Mouse (Mus musculus) MN1 (cell line): ENCODE measurements around the gene Pabpn1.
A peak's percentile ranks its signal among the peaks of the same experiment; 100 is the strongest.

Experiments
- DNase-seq: peaks from one replicate; pipeline ENCODE4 v3.0.0-alpha.2; 2016; ENCODE audit warnings: low spot score

Gene Pabpn1

DNA sequence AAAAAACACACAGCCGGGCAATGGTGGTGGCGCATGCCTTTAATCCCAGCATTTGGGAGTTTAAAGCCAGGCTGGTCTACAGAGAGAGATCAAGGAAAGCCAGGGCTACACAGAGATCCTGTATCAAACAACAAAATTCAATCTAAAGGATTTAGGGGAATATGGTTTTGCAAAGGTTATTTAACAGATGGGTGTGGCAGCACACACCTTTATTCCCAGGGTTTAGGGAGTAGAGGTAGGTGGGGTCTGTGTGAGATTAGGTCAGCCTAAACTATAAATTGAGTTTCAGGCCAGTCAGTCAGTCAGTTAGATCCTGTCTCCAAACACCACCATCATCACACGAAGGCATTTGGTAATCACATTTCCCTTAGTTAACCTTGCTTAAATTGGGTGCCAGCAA, at the start of gene Pabpn1:
Pabpn1 (plus strand) TSS at position 301 of the 400 bp plus-strand sequence.
- no peak for DNase-seq

DNA sequence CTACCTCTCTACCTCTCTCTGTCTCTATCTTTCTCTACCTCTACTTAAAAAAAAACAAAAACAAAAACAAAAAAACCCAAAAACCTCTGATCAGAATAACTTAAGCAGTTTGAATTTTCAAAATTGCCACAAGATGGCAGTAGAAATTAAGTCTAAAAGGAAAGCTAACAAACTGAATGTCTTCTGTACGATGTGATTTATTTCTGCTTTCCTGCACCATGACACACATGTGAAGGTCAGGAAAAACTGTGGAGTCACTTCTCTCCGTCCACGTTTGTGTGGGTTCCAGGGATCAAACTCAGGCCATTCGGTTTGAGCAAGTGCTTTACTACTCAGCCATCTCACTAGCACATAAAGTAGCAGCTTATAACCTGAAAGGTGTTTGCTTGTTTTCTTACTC, 48.8 kb upstream of the Pabpn1 start:
- DNase-seq: peak; percentile 70

DNA sequence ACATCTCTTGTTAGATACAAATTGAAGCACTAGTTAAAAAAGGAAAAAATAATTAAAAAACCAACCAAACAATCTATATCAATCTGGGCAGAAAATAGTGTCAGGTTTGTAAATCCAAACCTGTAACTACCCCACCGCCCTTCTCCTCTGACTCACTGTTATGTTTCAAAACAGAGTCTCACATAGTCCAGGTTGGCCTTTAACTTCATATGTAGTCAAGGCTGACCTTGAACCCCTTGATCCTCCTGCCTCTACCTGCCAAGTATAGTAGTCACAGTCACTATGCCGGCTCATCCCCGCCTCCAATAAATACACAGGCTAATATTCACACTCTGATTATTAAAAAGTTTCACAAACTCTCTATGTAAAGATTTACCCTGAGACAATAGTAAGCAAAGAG, 36.6 kb upstream of the Pabpn1 start:
- DNase-seq: no peak

- no peak for DNase-seq
These were observed 35.6 kb upstream of the Pabpn1 start for GRCm38 (mm10) chr14:54856703-54857102.

DNA sequence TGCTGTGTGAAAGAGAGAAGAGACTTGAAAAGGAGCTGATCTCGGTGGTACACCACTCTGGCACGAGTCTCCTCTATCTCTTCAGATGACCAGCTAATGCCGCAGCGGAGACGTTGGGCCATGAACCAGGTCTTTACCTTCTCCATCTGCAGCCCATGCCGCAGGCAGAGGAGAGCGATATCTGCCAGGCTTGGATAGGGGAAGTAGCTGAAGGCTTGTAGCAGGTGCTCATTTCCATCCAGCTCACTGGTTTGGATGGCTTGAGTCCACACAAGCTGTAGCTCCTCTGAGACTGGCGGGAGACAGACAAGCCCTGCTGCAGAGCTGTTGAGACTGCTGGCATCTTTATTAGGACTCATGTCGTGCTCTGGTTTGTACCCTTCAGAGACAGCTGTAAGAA, 34.4 kb upstream of the Pabpn1 start:
- DNase-seq: no peak

- DNase-seq: peak; percentile 65
These were observed 31.8 kb upstream of the Pabpn1 start for GRCm38 (mm10) chr14:54860511-54860910.

DNA sequence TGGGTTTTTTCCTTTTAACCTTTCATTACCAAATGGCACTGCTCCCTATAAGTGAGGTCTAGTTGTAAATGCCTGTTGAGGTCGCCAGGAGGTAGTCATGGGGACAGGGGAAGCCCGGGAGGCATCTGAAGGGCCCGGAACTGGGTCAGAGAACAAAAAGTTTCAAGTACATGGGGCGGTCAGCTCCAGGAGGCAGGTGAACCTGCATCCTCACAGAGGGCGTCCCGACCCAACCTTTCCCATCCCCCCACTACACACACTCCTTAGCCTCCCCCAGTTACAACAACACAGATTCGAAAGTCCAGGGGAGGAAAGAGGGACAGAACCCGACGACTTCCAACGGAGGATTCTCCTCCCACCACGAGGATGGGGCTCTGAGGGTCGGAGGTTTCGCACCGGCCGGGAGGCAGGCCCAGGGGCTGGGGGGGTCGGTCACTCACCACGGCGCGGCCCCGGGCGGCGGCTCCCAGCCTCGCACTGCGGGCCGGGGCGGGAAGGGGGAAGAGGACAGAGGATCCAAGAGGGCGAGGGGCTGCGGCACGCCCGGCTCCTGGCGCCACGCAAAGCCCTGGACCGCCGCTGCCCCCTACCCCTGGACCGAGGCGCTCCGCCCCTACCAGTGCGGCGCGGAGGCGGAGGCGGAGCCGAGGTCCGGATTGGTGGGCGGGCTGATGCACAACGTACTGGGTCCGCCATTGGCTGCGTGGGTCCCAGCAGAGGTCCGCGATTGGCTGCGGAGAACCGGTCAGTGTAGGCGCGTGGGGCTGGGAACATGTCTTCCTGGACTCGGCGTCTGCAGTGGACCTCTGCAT, 28.6 kb upstream of the Pabpn1 start:
- DNase-seq: peak; percentile 95

DNA sequence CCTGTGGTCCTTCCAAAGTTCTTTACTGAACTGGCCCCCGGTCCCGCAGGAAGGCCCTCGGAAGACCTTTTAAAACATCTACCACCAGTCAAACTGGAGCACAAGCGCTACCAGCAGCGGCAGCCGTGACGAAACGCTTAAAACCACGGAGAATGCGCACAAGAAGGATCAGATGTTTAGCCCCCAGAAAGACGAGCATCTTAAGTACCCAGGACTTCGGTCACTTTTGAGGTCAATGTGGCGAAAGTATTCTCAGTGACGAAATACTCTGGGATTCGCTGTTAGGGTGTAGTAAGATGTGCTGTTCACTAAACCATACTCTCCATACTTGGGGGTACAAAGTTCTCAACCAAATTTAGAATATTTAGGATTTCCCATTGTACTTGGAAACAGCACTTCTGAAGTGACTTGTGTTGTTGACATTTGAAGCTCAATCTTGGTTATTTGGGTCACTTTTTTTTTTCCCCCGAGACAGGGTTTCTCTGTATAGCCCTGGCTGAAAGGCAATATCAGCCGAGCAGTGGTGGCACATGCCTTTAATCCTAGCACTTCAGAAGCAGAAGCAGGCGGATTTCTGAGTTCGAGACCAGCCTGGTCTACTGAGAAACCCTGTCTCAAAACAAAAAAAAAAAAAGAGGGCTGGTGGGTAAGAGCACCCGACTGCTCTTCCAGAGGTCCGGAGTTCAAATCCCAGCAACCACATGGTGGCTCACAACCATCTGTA, 27.8 kb upstream of the Pabpn1 start:
- peak; percentile 57 for DNase-seq

- no peak for DNase-seq
These were observed 26.7 kb upstream of the Pabpn1 start for GRCm38 (mm10) chr14:54865626-54866025.

DNA sequence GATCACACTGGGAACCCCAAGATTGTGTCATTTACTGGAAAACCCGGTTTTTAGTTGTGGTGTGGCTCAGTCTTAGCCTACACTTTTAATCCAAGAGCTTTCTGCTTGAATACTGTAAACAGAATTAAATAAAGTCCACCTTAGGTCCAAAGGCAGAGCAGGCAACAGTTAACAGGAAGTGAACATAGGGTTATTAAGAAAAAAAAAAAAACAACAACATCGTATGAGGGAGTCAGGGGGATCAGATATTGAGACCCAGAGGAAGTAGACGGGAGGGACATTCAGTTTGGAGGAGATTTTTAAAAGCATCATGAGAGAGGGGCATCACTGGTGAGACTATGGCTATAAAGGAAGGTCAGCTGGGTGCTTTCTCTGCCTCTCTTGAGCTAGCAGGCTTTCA, 26.0 kb upstream of the Pabpn1 start:
- DNase-seq: no peak

- DNase-seq: no peak
These were observed 25.4 kb upstream of the Pabpn1 start for GRCm38 (mm10) chr14:54866936-54867335.

- DNase-seq: no peak
These were observed 24.3 kb upstream of the Pabpn1 start for GRCm38 (mm10) chr14:54868026-54868425.

GRCm38 (mm10) chr14:54870861-54871260, 21.4 kb upstream of the Pabpn1 start, which contains the start of gene Homez:
Gene Homez, minus strand, starts transcription at chr14:54870961.
- no peak for DNase-seq

- DNase-seq: no peak
These were observed 18.1 kb upstream of the Pabpn1 start for GRCm38 (mm10) chr14:54874165-54874564.

DNA sequence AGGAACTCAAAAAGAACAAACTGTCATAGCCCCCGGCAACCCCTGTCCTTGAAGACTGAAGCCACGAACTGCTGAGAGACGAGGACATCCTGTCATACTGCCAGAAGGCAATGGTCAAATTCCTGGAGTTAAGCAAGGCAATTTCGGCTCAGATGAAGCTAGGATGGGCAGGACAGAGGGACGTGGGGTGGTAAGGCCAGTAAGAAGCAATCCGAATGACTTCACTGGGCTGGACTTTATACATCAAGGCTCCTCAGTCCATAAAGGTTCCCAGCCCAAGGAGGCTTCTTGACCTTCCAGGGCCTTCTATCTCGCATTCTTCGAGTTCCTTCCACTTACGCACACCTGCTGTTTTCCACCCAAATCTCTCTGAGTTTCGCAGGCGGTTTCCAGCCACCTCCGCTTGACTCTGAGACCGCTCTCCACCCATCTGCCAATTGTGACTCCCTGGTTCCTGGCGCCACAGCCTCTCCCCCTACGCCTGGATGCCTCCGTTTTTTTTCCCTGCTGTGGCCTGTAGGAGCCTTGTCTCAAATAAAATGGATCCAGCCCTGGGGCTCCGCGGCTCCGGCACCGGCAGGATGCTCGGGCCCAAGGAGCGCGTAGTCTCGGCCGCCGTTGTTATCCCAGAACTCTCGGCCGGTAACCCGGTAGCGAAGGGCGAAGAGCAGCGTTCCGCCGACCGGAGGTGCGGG, 16.3 kb upstream of the Pabpn1 start:
- DNase-seq: peak; percentile 76

DNA sequence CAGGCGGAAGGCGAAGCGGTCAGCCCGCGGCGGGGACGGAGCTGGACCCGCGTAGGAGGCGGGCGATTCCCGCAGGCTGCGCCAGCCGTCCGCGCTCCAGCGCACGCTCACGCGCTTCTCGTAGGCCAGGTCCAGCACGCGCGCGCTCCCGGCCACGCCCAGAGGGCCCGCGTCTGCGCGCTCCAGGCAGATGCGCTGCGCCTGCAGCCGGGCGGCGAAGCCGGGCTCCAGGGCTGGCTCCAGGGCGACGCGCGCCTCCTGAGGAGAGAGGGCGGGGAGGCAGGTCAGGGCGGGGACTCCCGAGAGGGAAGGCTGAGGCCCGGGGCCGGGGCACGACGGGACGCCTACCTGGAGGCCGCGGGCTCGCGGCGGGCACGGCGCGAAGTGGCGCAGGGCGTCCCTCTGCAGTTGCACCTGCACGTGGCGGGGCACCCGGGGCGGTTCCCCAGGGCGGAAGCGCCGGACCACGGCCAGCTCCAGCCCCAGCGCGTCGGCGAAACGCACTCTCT, 15.7 kb upstream of the Pabpn1 start:
- DNase-seq: peak; percentile 95

DNA sequence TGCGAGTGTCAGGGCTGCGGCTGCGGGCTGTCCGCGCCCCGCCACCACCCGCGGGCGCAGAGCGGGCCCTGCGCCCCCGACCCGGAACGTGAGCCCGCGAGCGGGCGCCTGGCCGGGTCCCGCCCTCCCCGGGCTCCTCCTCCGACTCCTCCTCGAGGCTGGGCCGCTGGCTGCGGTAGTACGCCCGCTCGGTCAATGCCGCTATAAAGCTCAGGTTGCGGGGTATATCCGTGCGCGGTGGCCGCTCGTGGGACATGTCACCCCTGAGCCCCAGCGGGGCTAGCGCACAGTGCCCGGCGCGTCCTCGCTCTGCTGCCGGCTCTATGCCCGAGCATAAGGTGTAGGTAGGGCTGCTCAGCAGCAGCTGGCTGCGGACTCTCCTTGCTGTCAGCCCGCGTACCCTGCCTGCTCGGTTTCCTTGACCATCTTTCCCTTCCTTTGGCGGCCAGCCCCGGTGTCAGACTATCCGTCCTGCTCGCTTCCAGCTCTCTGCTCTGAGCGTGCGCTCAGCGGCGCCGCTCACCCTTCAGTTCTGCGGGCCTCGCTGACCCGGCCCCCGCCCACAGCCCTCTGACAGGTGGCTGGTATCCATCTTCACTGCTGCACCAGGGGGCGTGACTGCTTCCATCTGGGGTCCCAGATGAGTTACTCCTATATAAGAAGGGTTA, 15.1 kb upstream of the Pabpn1 start, which contains the start of gene Ppp1r3e:
Ppp1r3e (minus strand) TSS at position 503 of the 668 bp plus-strand sequence.
- peak; percentile 80 for DNase-seq

GRCm38 (mm10) chr14:54883154-54884021, 8.9 kb upstream of the Pabpn1 start, which contains the start of the genes Bcl2l2 and Gm20521:
Gene Bcl2l2, plus strand, starts transcription at chr14:54883377.
Gene Gm20521, plus strand, starts transcription at chr14:54883441.
- DNase-seq: peak; percentile 85

- DNase-seq: no peak
These were observed 8.1 kb upstream of the Pabpn1 start for GRCm38 (mm10) chr14:54884022-54884712.

GRCm38 (mm10) chr14:54885309-54885708, 7.0 kb upstream of the Pabpn1 start:
- DNase-seq: no peak
